Mouse (Mus musculus): ENCODE results near the gene Fam24a. TPM values are rescaled to one million over a fixed set of nuclear protein-coding genes. Genes with fewer than 3 reads are reported as not detected.

The Fam24a gene
- total RNA-seq, 2 experiments from 2014 or later: not detected

- peak; percentile 55 for ATAC-seq (replicated peaks; ENCODE audit: low FRiP score, low TSS enrichment, poor library complexity, severe bottlenecking)
Measured at GRCm38 (mm10) chr7:131371880-131372651, 38.4 kb downstream of the Fam24a start.

Other genes with a start within 250 kb of the Fam24a start
- gene 4933402N03Rik, start 187.6 kb upstream of the Fam24a start, total RNA-seq (2014; fragmentation: Nextera tagmentation): not detected in 2 replicates
- gene 4933402N03Rik, start 187.6 kb upstream of the Fam24a start, total RNA-seq (2017): not detected in 2 replicates
- not detected in 2 replicates for gene 5430419D17Rik, start 159.5 kb upstream of the Fam24a start, total RNA-seq (2014; fragmentation: Nextera tagmentation)
- not detected in 2 replicates for gene 5430419D17Rik, start 159.5 kb upstream of the Fam24a start, total RNA-seq (2017)
- not detected in 2 replicates for gene Cuzd1, start 11.6 kb upstream of the Fam24a start, total RNA-seq (2014; fragmentation: Nextera tagmentation)
- not detected in 2 replicates for gene Cuzd1, start 11.6 kb upstream of the Fam24a start, total RNA-seq (2017)
- not detected in 2 replicates for gene Fam24b, start 4.3 kb upstream of the Fam24a start, total RNA-seq (2014; fragmentation: Nextera tagmentation)
- not detected in 2 replicates for gene Fam24b, start 4.3 kb upstream of the Fam24a start, total RNA-seq (2017)
- gene 2310057M21Rik, start 28.9 kb downstream of the Fam24a start, total RNA-seq (2014; fragmentation: Nextera tagmentation): 8.0 and 14.3 TPM in 2 replicates
- 4.1 and 12.4 TPM in 2 replicates for gene 2310057M21Rik, start 28.9 kb downstream of the Fam24a start, total RNA-seq (2017)
- 21.3 and 35.3 TPM in 2 replicates for gene Pstk, start 37.3 kb downstream of the Fam24a start, total RNA-seq (2014; fragmentation: Nextera tagmentation)
- gene Pstk, start 37.3 kb downstream of the Fam24a start, total RNA-seq (2017): 9.2 and 30.5 TPM in 2 replicates
- gene Ikzf5, start 76.7 kb downstream of the Fam24a start, total RNA-seq (2014; fragmentation: Nextera tagmentation): 34.8 and 55.7 TPM in 2 replicates
- gene Ikzf5, start 76.7 kb downstream of the Fam24a start, total RNA-seq (2017): 34.0 and 34.6 TPM in 2 replicates
- gene Acadsb, start 76.7 kb downstream of the Fam24a start, total RNA-seq (2014; fragmentation: Nextera tagmentation): 7.8 and 18.2 TPM in 2 replicates
- gene Acadsb, start 76.7 kb downstream of the Fam24a start, total RNA-seq (2017): 21.7 and 33.1 TPM in 2 replicates
- not detected in 2 replicates for gene Hmx3, start 209.0 kb downstream of the Fam24a start, total RNA-seq (2014; fragmentation: Nextera tagmentation)
- gene Hmx3, start 209.0 kb downstream of the Fam24a start, total RNA-seq (2017): not detected in 2 replicates
- not detected in 2 replicates for gene Hmx2, start 214.9 kb downstream of the Fam24a start, total RNA-seq (2014; fragmentation: Nextera tagmentation)
- not detected in 2 replicates for gene Hmx2, start 214.9 kb downstream of the Fam24a start, total RNA-seq (2017)
- 89.9 and 103 TPM in 2 replicates for gene Bub3, start 226.4 kb downstream of the Fam24a start, total RNA-seq (2014; fragmentation: Nextera tagmentation)
- gene Bub3, start 226.4 kb downstream of the Fam24a start, total RNA-seq (2017): 75.5 and 83.8 TPM in 2 replicates